Mouse (Mus musculus) lung, postnatal 0 days (tissue): ENCODE results near the gene Tor2a.

ENCODE experiments used
- CTCF ChIP-seq: IDR thresholded peaks from 2 replicates; pipeline ENCODE4 v1.5.1; 2016; ENCODE audit warnings: antibody characterized with exemption, mild to moderate bottlenecking
- EP300 ChIP-seq: IDR thresholded peaks from 2 replicates; pipeline ENCODE4 v1.6.1; 2016; ENCODE audit warnings: antibody characterized with exemption, mild to moderate bottlenecking, control low read depth

DNA sequence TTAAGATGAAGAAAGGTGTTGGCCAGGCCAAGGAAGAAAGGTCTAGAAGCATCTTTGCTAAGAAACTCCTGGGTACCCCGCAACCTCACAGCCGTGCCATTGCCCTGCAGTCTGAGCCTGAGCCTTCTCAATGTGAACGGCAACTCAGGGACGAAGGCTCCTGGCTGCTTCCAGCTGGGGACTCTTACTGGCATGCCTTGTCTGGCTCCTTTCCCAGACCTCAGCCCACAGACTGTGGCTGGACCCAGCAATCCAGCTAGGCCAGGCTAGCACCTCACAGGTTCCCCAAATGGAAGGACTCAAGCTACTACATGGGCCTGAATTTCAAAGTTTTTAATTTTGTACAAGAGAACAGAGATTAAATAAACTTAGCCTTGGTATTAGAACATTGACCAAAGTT lies 4.8 kb downstream of the Tor2a start:
- no peak for TF ChIP-seq EP300
- no peak for TF ChIP-seq CTCF
